Comparison of ENCODE assay signal across 23 mouse cellular contexts in the genomic region with DNA sequence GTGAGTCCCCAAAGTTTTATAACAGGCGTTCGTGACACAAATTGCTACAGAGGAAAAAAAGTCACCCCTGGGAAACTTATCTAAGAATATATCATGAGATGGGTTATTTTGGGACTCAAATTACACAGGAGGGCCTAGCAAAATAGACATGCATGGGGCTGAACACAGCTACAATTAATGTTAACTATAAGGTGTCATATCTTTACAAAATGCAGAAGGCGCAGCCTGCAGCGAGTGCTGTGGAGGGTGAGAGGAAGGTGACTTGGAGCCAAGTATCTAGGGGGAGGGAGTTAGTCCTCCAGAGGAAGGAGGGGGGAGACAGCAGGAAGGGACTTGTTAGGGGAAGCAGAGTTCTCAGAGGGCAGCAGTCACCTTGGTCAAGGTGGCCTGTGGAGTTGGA. TPM values are rescaled to one million over a fixed set of nuclear protein-coding genes. Genes with fewer than 3 reads are reported as not detected.
DNase-seq lines count a peak whose midpoint lies in the region; ATAC-seq and TF ChIP-seq lines count a peak whose summit lies in the region.
"Had no signal": no experiment of that assay in that cellular context is flagged by ENCODE, and none has a peak within 500 bp of the region (broad histone marks: within the 10 kb centered on the region; RNA-seq: fewer than 3 reads in every experiment).

No protein-coding gene starts in this region.

- no peak for TF ChIP-seq CTCF in forebrain, postnatal 0 days (IDR thresholded peaks at IDR 0.05; ENCODE audit: low read depth)
- TF ChIP-seq CTCF in heart, postnatal 0 days (IDR thresholded peaks at IDR 0.05; ENCODE audit: low read depth): no peak
- TF ChIP-seq CTCF in olfactory bulb, adult 2 months (IDR thresholded peaks at IDR 0.05; ENCODE audit: insufficient read depth, low read depth, low read length): no peak
- TF ChIP-seq CTCF in lung, postnatal 0 days (IDR thresholded peaks at IDR 0.05): no peak

- TF ChIP-seq EP300 in heart, postnatal 0 days (IDR thresholded peaks at IDR 0.05; ENCODE audit: low read depth): no peak
- TF ChIP-seq EP300 in lung, postnatal 0 days (IDR thresholded peaks at IDR 0.05): no peak

- no peak overlapping the region for H3K27ac ChIP-seq in forebrain, postnatal 0 days (ENCODE audit: low read depth, low read length)
- H3K27ac ChIP-seq in forebrain, embryonic 14.5 days (ENCODE audit: low read depth, low read length): no peak overlapping the region
- H3K27ac ChIP-seq in heart, postnatal 0 days (ENCODE audit: low read depth): no peak overlapping the region
- no peak overlapping the region for H3K27ac ChIP-seq in heart, embryonic 12.5 days (ENCODE audit: poor library complexity, severe bottlenecking)
- H3K27ac ChIP-seq in olfactory bulb, adult 2 months (ENCODE audit: insufficient read depth, low read depth, low read length): peak overlapping the region; percentile 83
- H3K27ac ChIP-seq in limb, embryonic 10.5 days: no peak overlapping the region
- no peak overlapping the region for H3K27ac ChIP-seq in lung, postnatal 0 days (ENCODE audit: low read length)

- WGBS in forebrain, postnatal 0 days: 82% methylated on average over 4 of the region's 4 CpGs
- 88% methylated on average over 4 of the region's 4 CpGs for WGBS in forebrain, embryonic 14.5 days
- 40% methylated on average over 4 of the region's 4 CpGs for WGBS in heart, postnatal 0 days
- 50% methylated on average over 4 of the region's 4 CpGs for WGBS in heart, embryonic 12.5 days
- 40% methylated on average over 4 of the region's 4 CpGs for WGBS in olfactory bulb, adult 2 months
- 69% methylated on average over 4 of the region's 4 CpGs for WGBS in limb, embryonic 10.5 days
- 57% methylated on average over 4 of the region's 4 CpGs for WGBS in lung, postnatal 0 days

- DNase-seq in forebrain, postnatal 0 days: no peak
- DNase-seq in forebrain, embryonic 14.5 days (ENCODE audit: low spot score): no peak
- DNase-seq in heart, postnatal 0 days (ENCODE audit: low spot score): peak; percentile 31
- DNase-seq in brain, adult 2 months (ENCODE audit: low read depth, low spot score): peak; percentile 73
- no peak for DNase-seq in limb, embryonic 10.5 days (ENCODE audit: low spot score)
- no peak for DNase-seq in lung, postnatal 0 days (ENCODE audit: low spot score)
- DNase-seq: adrenal gland, adult 2 months; adrenal gland, adult 8-10 months; adrenal gland, postnatal 10 days; adrenal gland, postnatal 14 days; adrenal gland, postnatal 25 days; adrenal gland, postnatal 36 days; B cell, adult 2 months; cerebellum, adult 11 months; cerebellum, adult 11-12 months; cerebellum, adult 18-20 months had no signal

- no peaks in the 10 kb centered on the region for H3K36me3 ChIP-seq in forebrain, postnatal 0 days (ENCODE audit: insufficient read depth)
- no peaks in the 10 kb centered on the region for H3K36me3 ChIP-seq in forebrain, embryonic 14.5 days (ENCODE audit: control insufficient read depth, insufficient read depth, low read length)
- H3K36me3 ChIP-seq in heart, postnatal 0 days (replicated peaks; ENCODE audit: control insufficient read depth, insufficient read depth, low read length): no peaks in the 10 kb centered on the region
- no peaks in the 10 kb centered on the region for H3K36me3 ChIP-seq in heart, embryonic 12.5 days
- no peaks in the 10 kb centered on the region for H3K36me3 ChIP-seq in limb, embryonic 10.5 days
- no peaks in the 10 kb centered on the region for H3K36me3 ChIP-seq in lung, postnatal 0 days (ENCODE audit: insufficient read depth, low read length)
- H3K36me3 ChIP-seq: G1E had no signal

- H3K9ac ChIP-seq in forebrain, postnatal 0 days: no peak overlapping the region
- no peak overlapping the region for H3K9ac ChIP-seq in forebrain, embryonic 14.5 days (ENCODE audit: low read length)
- H3K9ac ChIP-seq in heart, postnatal 0 days (replicated peaks; ENCODE audit: low read depth, low read length): no peak overlapping the region
- no peak overlapping the region for H3K9ac ChIP-seq in heart, embryonic 12.5 days
- H3K9ac ChIP-seq in lung, postnatal 0 days (replicated peaks; ENCODE audit: low read depth): no peak overlapping the region

- no peaks in the 10 kb centered on the region for H3K27me3 ChIP-seq in forebrain, postnatal 0 days (ENCODE audit: insufficient read depth, low read length)
- no peaks in the 10 kb centered on the region for H3K27me3 ChIP-seq in forebrain, embryonic 14.5 days (replicated peaks; ENCODE audit: control insufficient read depth, insufficient read depth, low read length)
- H3K27me3 ChIP-seq in heart, postnatal 0 days (ENCODE audit: control insufficient read depth, insufficient read depth, low read length): no peaks in the 10 kb centered on the region
- peaks cover 4% of the 10 kb centered on the region for H3K27me3 ChIP-seq in heart, embryonic 12.5 days (replicated peaks)
- H3K27me3 ChIP-seq in limb, embryonic 10.5 days (ENCODE audit: low read depth, poor library complexity, severe bottlenecking): peaks cover 6% of the 10 kb centered on the region
- no peaks in the 10 kb centered on the region for H3K27me3 ChIP-seq in lung, postnatal 0 days (replicated peaks; ENCODE audit: insufficient read depth, low read length)

- TF ChIP-seq POLR2A in olfactory bulb, adult 2 months (IDR thresholded peaks at IDR 0.05; ENCODE audit: insufficient read depth, low read depth, low read length): no peak

- no peaks in the 10 kb centered on the region for H3K9me3 ChIP-seq in forebrain, postnatal 0 days (ENCODE audit: low read length)
- peaks cover 7% of the 10 kb centered on the region; the same call in 1 of the 2 replicates for H3K9me3 ChIP-seq in forebrain, embryonic 14.5 days (replicated peaks; ENCODE audit: control insufficient read depth, low read length)
- no peaks in the 10 kb centered on the region for H3K9me3 ChIP-seq in heart, postnatal 0 days (replicated peaks; ENCODE audit: control insufficient read depth, low read length)
- H3K9me3 ChIP-seq in heart, embryonic 12.5 days (replicated peaks): no peaks in the 10 kb centered on the region
- no peaks in the 10 kb centered on the region for H3K9me3 ChIP-seq in limb, embryonic 10.5 days (replicated peaks)
- no peaks in the 10 kb centered on the region for H3K9me3 ChIP-seq in lung, postnatal 0 days (ENCODE audit: low read length)
- H3K9me3 ChIP-seq: G1E had no signal

- H3K4me3 ChIP-seq in forebrain, postnatal 0 days (ENCODE audit: low read depth, low read length): no peak overlapping the region
- H3K4me3 ChIP-seq in forebrain, embryonic 14.5 days (ENCODE audit: low read depth, low read length): no peak overlapping the region
- no peak overlapping the region for H3K4me3 ChIP-seq in heart, postnatal 0 days (ENCODE audit: low read depth, low read length)
- no peak overlapping the region for H3K4me3 ChIP-seq in heart, embryonic 12.5 days
- no peak overlapping the region for H3K4me3 ChIP-seq in olfactory bulb, adult 2 months (ENCODE audit: insufficient read depth, low read depth, low read length)
- no peak overlapping the region for H3K4me3 ChIP-seq in limb, embryonic 10.5 days
- no peak overlapping the region for H3K4me3 ChIP-seq in lung, postnatal 0 days (ENCODE audit: low read depth, low read length)

- peak; percentile 36; the same call in 1 of the 2 replicates for ATAC-seq in forebrain, postnatal 0 days
- no peak for ATAC-seq in forebrain, embryonic 14.5 days
- no peak for ATAC-seq in heart, postnatal 0 days (ENCODE audit: insufficient read depth, low read depth)
- no peak for ATAC-seq in heart, embryonic 12.5 days (ENCODE audit: insufficient number of reproducible peaks, low FRiP score)
- no peak for ATAC-seq in lung, postnatal 0 days
- ATAC-seq: activated CD4-positive, CD25-positive, alpha-beta regulatory T cell, adult 4 months; CD4-positive, CD25-positive, alpha-beta regulatory T cell, adult 4 months; Patski had no signal

- no peak overlapping the region for H3K4me2 ChIP-seq in forebrain, postnatal 0 days (ENCODE audit: low read depth)
- H3K4me2 ChIP-seq in forebrain, embryonic 14.5 days (ENCODE audit: low read length): no peak overlapping the region
- no peak overlapping the region for H3K4me2 ChIP-seq in heart, postnatal 0 days (ENCODE audit: low read depth, low read length)
- no peak overlapping the region for H3K4me2 ChIP-seq in heart, embryonic 12.5 days
- no peak overlapping the region for H3K4me2 ChIP-seq in lung, postnatal 0 days (replicated peaks; ENCODE audit: low read depth, low read length)

- 0 out of 2 replicates have a peak, but pooled peaks cover 3% of the 10 kb centered on the region for H3K4me1 ChIP-seq in forebrain, postnatal 0 days (ENCODE audit: insufficient read depth)
- H3K4me1 ChIP-seq in forebrain, embryonic 14.5 days (ENCODE audit: control insufficient read depth, insufficient read depth, low read length): no peaks in the 10 kb centered on the region
- peaks cover 4% of the 10 kb centered on the region; the same call in 1 of the 2 replicates for H3K4me1 ChIP-seq in heart, postnatal 0 days (ENCODE audit: control insufficient read depth, insufficient read depth)
- peaks cover 14% of the 10 kb centered on the region for H3K4me1 ChIP-seq in heart, embryonic 12.5 days (replicated peaks)
- peaks cover 19% of the 10 kb centered on the region for H3K4me1 ChIP-seq in olfactory bulb, adult 2 months (ENCODE audit: control insufficient read depth, insufficient read depth, low read length)
- no peaks in the 10 kb centered on the region for H3K4me1 ChIP-seq in limb, embryonic 10.5 days
- no peaks in the 10 kb centered on the region for H3K4me1 ChIP-seq in lung, postnatal 0 days (ENCODE audit: insufficient read depth, low read depth, low read length)

RNA-seq across cellular contexts. Expression of gene Fam83f, which starts 7.2 kb away (rescaled TPM):
- total RNA-seq in forebrain, postnatal 0 days (2014; rRNA removed): 0.23 and 1.1 TPM in 2 replicates
- polyA plus RNA-seq in forebrain, postnatal 0 days (2015; fragmentation: Nextera tagmentation; extraction: Ambion mirVana): 0.11 and 0.36 TPM in 2 replicates
- not detected in 2 replicates for polyA plus RNA-seq in forebrain, embryonic 14.5 days (2014; fragmentation: Nextera tagmentation; extraction: Ambion mirVana)
- total RNA-seq in heart, postnatal 0 days (2014; rRNA removed; ENCODE audit: low replicate concordance): 0.27 and 0.95 TPM in 2 replicates
- 0.12 and 0.14 TPM in 2 replicates for polyA plus RNA-seq in heart, postnatal 0 days (2015; fragmentation: Nextera tagmentation; extraction: Ambion mirVana)
- polyA plus RNA-seq in heart, embryonic 12.5 days (2016; fragmentation: Nextera tagmentation; extraction: Ambion mirVana): 0.08 and 0.20 TPM in 2 replicates
- not detected in 2 replicates for polyA plus RNA-seq in olfactory bulb, adult 2 months (2012; ENCODE audit: insufficient read depth, insufficient read length, low replicate concordance, missing spikeins)
- 0.98 and 1.2 TPM in 2 replicates for polyA plus RNA-seq in limb, embryonic 10.5 days (2016; fragmentation: Nextera tagmentation; extraction: Ambion mirVana)
- 0.73 and 0.80 TPM in 2 replicates for polyA plus RNA-seq in lung, postnatal 0 days (2015; fragmentation: Nextera tagmentation; extraction: Ambion mirVana)
- total RNA-seq: MEL had no signal
- polyA plus RNA-seq: activated CD4-positive, CD25-positive, alpha-beta regulatory T cell, adult 4 months; G1E; Patski had no signal

RNA-seq across cellular contexts. Expression of gene Tnrc6b, which starts 46.7 kb away (rescaled TPM):
- total RNA-seq in forebrain, postnatal 0 days (2014; rRNA removed): 21.8 and 24.0 TPM in 2 replicates
- 10.3 and 21.0 TPM in 2 replicates for polyA plus RNA-seq in forebrain, postnatal 0 days (2015; fragmentation: Nextera tagmentation; extraction: Ambion mirVana)
- polyA plus RNA-seq in forebrain, embryonic 14.5 days (2014; fragmentation: Nextera tagmentation; extraction: Ambion mirVana): 10.0 and 15.0 TPM in 2 replicates
- 26.4 and 33.5 TPM in 2 replicates for total RNA-seq in heart, postnatal 0 days (2014; rRNA removed; ENCODE audit: low replicate concordance)
- polyA plus RNA-seq in heart, postnatal 0 days (2015; fragmentation: Nextera tagmentation; extraction: Ambion mirVana): 15.2 and 16.1 TPM in 2 replicates
- 36.8 and 38.5 TPM in 2 replicates for polyA plus RNA-seq in heart, embryonic 12.5 days (2016; fragmentation: Nextera tagmentation; extraction: Ambion mirVana)
- polyA plus RNA-seq in olfactory bulb, adult 2 months (2012; ENCODE audit: insufficient read depth, insufficient read length, low replicate concordance, missing spikeins): 47.5 and 1,135 TPM in 2 replicates
- polyA plus RNA-seq in limb, embryonic 10.5 days (2016; fragmentation: Nextera tagmentation; extraction: Ambion mirVana): 31.0 and 40.1 TPM in 2 replicates
- polyA plus RNA-seq in lung, postnatal 0 days (2015; fragmentation: Nextera tagmentation; extraction: Ambion mirVana): 10.1 and 11.7 TPM in 2 replicates

Comparison
In these comparisons a context has a peak if more than half of its experiments do, and no peak if none do; other contexts are left out.
1. DNase-seq: peak in heart, postnatal 0 days (single experiment) and brain, adult 2 months (single experiment); none in forebrain, postnatal 0 days (single experiment), forebrain, embryonic 14.5 days (single experiment), limb, embryonic 10.5 days (single experiment) and lung, postnatal 0 days (single experiment).